Mouse (Mus musculus) heart, embryonic 14.5 days (tissue): ENCODE results near the gene Nadk. TPM values are rescaled to one million over a fixed set of nuclear protein-coding genes. Genes with fewer than 3 reads are reported as not detected.

Experiments
- ATAC-seq: fragments of 200-750 bp; cut with Nextera tagmentation; 2 replicates; pipeline ENCODE4 v1.8.0; 2017; ENCODE audit warnings: low read depth, moderate TSS enrichment; ENCODE audit not compliant: insufficient number of reproducible peaks, insufficient read depth, low FRiP score
- H3K27ac ChIP-seq, 2 experiments: fragments of 200-500 bp in 1 of 2; fragments of 300-500 bp in 1 of 2; sonication (generic) in 1 of 2; replicated peaks in 1 of 2; 2 replicates each; pipeline ENCODE4 v1.5.1; 2012 to 2014; ENCODE audit warnings: low read depth in 2 of 2, low read length in 2 of 2, control low read depth in 1 of 2, mild to moderate bottlenecking in 1 of 2, mixed read lengths in 1 of 2; ENCODE audit not compliant: control insufficient read depth in 1 of 2, insufficient read depth in 1 of 2
- H3K27me3 ChIP-seq: fragments of 300-500 bp; sonication (generic); 2 replicates; pipeline ENCODE4 v1.6.1; 2014; ENCODE audit warnings: mild to moderate bottlenecking, low read length, control low read depth; ENCODE audit not compliant: control insufficient read depth, insufficient read depth
- H3K36me3 ChIP-seq: fragments of 300-500 bp; sonication (generic); 2 replicates; pipeline ENCODE4 v1.6.1; 2014; ENCODE audit warnings: mild to moderate bottlenecking, control low read depth, low read length, mixed read lengths; ENCODE audit not compliant: control insufficient read depth, insufficient read depth
- H3K4me1 ChIP-seq, 2 experiments: fragments of 200-500 bp in 1 of 2; fragments of 300-500 bp in 1 of 2; sonication (generic) in 1 of 2; 2 replicates each; pipeline ENCODE4 v1.6.1; 2012 to 2014; ENCODE audit warnings: low read length in 2 of 2, control low read depth in 1 of 2, mixed read lengths in 1 of 2; ENCODE audit not compliant: control insufficient read depth in 2 of 2, insufficient read depth in 2 of 2
- H3K4me2 ChIP-seq: fragments of 300-500 bp; sonication (generic); 2 replicates; pipeline ENCODE4 v1.6.1; 2014; ENCODE audit warnings: mild to moderate bottlenecking, low read length
- H3K4me3 ChIP-seq, 2 experiments: fragments of 200-500 bp in 1 of 2; fragments of 300-500 bp in 1 of 2; sonication (generic) in 1 of 2; 2 replicates each; pipeline ENCODE4 v1.5.1; 2012 to 2014; ENCODE audit warnings: low read length in 2 of 2, mild to moderate bottlenecking in 2 of 2, control low read depth in 1 of 2, low read depth in 1 of 2, moderate library complexity in 1 of 2; ENCODE audit not compliant: control insufficient read depth in 1 of 2, insufficient read depth in 1 of 2
- H3K9ac ChIP-seq: fragments of 300-500 bp; sonication (generic); 2 replicates; pipeline ENCODE4 v1.6.1; 2014; ENCODE audit warnings: mild to moderate bottlenecking, low read length
- H3K9me3 ChIP-seq: fragments of 300-500 bp; sonication (generic); 2 replicates; pipeline ENCODE4 v1.6.1; 2016; ENCODE audit warnings: low read length, control low read depth; ENCODE audit not compliant: control insufficient read depth
- WGBS: fragments of 180-500 bp; shearing (Covaris S2); extraction: QIAGEN DNeasy Blood & Tissue Kit; methylation state at CpG from one replicate; pipeline ENCODE4 v1.1.7; 2014; 5-methylcytosine and 5-hydroxymethylcytosine counted together
- polyA plus RNA-seq: library from polyadenylated mRNA; unstranded; fragments of >200 nt; fragmentation: Nextera tagmentation; extraction: Ambion mirVana; gene quantifications from 2 replicates; pipeline ENCODE4 v1.2.1, GENCODE M21; 2014

Gene Nadk
- polyA plus RNA-seq, 1 experiment from 2014 or later: 51.4 TPM

DNA sequence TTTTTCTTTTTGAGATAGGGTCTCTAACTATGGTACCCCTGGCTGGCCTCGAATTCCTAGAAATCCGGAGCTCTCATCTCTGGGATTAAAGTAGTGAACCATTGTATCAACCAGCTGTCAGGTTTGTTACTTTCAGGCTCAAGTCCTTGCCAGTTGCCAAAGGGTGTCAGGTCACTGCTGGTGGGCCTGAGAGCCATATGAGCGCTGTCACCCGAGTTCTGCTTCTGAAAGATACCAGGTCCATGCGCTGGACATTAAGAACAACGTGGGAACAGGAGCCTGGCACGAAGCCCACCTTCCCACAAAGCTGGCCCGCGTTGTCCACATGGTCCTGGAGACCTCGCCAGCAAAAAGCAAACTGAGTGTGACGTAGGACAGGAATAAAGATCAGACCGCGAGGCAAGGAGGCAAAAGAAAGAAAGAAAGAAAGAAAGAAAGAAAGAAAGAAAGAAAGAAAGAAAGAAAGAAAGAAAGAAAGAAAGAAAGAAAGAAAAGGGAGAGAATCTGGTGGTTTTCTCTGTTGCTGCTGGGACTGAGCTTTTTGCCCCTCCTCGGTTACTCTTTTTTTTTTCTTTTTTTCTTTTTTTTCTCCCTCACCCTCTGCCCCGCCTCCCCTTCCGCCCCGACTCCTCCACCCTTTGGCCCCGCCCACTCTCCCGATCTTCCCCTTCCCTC, 684 bp downstream of the Nadk start:
- Histone ChIP-seq H3K4me2 (peak overlapping the region; percentile 94), H3K4me1 (peaks cover 29 to 54% of the 10 kb centered on the region in 2 experiments), H3K9ac (peak overlapping the region; percentile 64), H3K36me3 (peaks cover 44% of the 10 kb centered on the region), H3K9me3 (no peaks in the 10 kb centered on the region), H3K4me3 (peak overlapping the region; percentile 36 to 78), H3K27me3 (no peaks in the 10 kb centered on the region), H3K27ac (peak overlapping the region; percentile 78 to 92)
- 1% methylated on average over 19 of the region's 19 CpGs for WGBS
- ATAC-seq: peak; percentile 31

DNA sequence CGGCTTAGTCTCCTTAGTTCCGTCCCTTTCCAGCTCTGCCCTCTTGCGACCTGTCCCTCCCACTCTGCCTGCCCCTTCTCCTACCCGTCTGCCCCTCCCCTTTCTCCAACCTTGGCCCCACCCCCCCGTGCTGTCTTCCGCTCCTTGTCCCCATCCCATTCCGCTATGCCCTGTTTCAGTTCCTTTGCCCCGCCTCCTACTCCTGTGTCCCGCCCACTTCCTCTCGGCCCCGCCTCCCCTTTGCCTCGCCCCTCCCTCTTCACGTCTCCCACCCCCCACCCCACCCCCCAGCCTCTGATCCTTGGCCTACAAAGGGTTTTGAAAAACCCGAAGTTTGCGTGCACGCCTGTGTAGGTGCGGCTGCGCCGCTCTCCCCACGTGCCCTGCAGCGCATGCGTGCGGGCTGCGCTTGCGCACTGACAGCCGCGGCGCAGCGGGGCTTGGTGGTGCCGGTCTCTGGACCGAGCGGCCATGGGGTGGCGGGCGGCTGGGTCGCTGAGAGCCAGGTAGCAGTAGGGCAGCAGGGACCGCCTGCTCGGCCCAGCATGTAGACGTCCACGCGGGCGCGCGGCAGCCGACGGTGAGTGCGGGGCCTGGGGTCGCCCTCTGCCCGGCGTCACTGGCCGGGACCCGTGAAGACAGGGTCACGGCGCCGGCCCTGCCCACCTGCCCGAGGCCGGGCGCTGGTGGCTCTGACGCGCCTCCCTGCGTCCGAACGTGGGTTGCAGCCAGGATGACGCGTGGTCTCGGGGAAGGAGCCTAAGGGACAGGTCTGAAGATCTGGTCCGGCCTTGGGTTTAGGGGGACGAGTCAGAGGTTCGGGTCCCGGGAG, 1.4 kb downstream of the Nadk start:
- Histone ChIP-seq H3K9ac (peak overlapping the region; percentile 91), H3K27ac (peak overlapping the region; percentile 92 to 94), H3K36me3 (peaks cover 36% of the 10 kb centered on the region), H3K4me2 (peak overlapping the region; percentile 94), H3K27me3 (no peaks in the 10 kb centered on the region), H3K9me3 (no peaks in the 10 kb centered on the region), H3K4me3 (peak overlapping the region; percentile 78 to 93), H3K4me1 (peaks cover 29 to 54% of the 10 kb centered on the region in 2 experiments)
- WGBS: under 1% methylated on average over 69 of the region's 69 CpGs
- ATAC-seq: peak; percentile 94

DNA sequence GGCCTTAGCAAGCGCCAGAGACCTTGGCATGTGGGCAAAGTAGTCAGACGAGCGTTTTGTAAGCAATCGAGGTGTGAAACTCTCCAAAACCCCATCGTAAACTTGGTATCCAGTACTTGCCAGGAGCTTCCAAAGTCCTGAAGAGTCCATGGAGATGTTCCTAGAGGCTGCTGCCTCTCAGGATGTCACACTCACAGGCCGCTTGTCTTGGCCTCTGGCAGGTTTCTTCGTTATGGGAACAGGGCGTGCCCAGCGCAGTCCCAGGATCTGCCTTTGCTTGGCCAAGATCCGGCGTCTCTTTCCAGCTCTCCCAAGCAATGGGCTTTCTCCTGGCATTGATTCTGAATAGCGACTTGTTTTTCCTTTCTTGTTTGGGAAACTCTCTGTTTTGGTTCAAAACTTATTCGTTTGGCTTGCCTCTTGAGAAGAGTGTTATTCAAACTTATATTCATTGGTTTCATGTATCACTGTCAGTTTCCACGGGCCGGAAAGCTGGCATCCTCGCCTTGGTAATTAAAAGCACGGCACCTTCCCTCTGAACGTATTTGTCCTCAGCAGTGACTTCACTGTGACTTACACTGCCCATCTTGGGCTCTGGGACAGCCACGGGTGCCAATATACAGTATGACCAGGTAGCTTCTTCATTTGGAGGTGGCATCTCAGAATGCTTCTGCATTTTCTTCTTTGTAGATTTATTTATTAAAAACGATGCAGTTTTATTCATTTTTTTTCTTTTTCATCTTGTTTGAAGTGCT, 2.3 kb downstream of the Nadk start:
- H3K9me3 ChIP-seq: no peaks in the 10 kb centered on the region
- no peaks in the 10 kb centered on the region for H3K27me3 ChIP-seq

DNA sequence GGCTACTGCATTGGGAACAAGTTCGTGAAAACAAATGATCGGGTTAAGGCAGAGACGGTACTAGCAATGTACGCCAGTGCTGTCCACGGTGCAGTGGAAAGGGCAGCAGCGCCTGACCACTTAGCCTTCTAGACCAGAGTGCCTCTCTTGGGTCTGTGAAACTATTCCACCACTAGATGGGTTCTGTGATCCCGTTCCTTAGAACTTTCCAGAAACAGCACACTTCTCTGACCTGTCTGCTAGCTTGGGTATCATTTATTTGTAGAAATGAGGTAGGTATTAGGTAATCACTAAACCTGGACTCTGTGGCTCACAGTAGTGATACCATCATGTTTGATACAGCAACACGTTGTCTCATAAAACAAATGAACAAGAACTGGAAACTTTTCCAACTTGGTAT, 4.4 kb downstream of the Nadk start:
- Histone ChIP-seq H3K27me3 (no peaks in the 10 kb centered on the region), H3K9ac (no peak overlapping the region), H3K9me3 (no peaks in the 10 kb centered on the region), H3K4me1 (peaks cover 18 to 32% of the 10 kb centered on the region in 2 experiments), H3K36me3 (0 out of 2 replicates have a peak, but pooled peaks cover 9% of the 10 kb centered on the region), H3K4me3 (no peak overlapping the region), H3K4me2 (no peak overlapping the region), H3K27ac (no peak overlapping the region)
- WGBS: 52% methylated on average over 8 of the region's 8 CpGs
- ATAC-seq: no peak

More for the DNA sequence above, 2.3 kb downstream of the Nadk start:
- Histone ChIP-seq H3K36me3 (peaks cover 28% of the 10 kb centered on the region), H3K4me1 (peaks cover 29 to 51% of the 10 kb centered on the region in 2 experiments), H3K4me3 (peak overlapping the region; percentile 78 to 93), H3K4me2 (peak overlapping the region; percentile 94), H3K27ac (peak overlapping the region; percentile 92 to 94), H3K9ac (peak overlapping the region; percentile 91)
- WGBS: 15% methylated on average over 20 of the region's 20 CpGs
- no peak for ATAC-seq

DNA sequence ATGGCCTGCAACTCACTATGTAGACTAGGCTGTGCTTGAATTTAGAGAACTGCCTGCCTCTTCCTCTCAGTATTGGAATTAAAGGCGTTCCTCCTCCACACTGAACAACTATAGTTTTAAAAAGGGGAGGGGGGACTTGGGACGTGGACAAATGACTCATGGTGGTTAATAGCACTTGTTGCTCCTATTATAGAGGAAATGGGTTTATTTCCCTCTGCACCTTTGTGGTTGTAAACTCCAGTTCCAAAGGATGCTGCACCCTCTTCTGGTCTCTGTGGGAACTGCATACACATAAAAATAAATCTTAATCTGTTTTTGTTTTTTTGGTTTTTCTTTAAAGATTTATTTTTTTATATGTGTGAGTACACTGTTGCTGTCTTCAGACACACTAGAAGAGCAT, 6.0 kb downstream of the Nadk start:
- Histone ChIP-seq H3K4me1 (peaks cover 5 to 21% of the 10 kb centered on the region in 2 experiments), H3K9me3 (no peaks in the 10 kb centered on the region), H3K4me3 (no peak overlapping the region), H3K4me2 (no peak overlapping the region), H3K9ac (no peak overlapping the region), H3K36me3 (0 out of 2 replicates have a peak, but pooled peaks cover 9% of the 10 kb centered on the region), H3K27me3 (no peaks in the 10 kb centered on the region), H3K27ac (no peak overlapping the region)
- ATAC-seq: no peak
- 42% methylated on average over 2 of the region's 2 CpGs for WGBS

DNA sequence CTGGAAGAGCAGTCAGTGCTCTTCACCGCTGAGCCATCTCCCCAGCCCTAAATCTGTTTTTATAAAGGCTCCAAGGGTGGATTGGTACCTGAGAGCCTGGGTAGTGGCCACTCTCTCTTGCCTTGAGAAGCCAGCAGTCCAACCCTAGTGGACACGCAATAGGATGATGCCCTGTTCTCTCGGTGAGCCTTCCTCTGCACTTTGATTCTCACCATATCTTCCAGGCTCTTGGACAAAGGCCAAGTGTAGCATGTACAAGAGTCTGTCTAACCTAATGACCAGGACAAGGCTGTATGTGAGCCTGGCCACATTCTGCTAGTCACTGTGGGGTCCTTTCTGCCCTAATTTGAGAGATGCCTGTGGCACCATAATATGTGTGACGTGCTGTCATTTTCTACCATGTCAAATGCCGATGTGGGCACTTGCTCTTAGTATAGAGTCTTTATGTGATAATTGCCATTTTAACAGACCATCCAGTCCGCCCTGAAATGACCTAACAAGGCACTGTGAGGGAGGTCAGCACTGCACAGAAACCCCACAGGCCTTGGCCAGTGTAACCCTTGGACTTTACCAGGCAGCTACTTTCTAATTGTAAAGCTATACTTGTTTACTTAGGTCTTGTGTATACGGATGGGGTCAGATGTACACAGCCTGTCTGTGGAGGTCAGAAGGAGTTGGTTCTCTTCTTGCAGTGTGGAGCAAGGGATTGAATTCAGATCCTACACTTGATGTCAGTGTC, 6.6 kb downstream of the Nadk start:
- ATAC-seq: no peak
- Histone ChIP-seq H3K9ac (no peak overlapping the region), H3K36me3 (0 out of 2 replicates have a peak, but pooled peaks cover 9% of the 10 kb centered on the region), H3K27me3 (no peaks in the 10 kb centered on the region), H3K9me3 (no peaks in the 10 kb centered on the region), H3K27ac (no peak overlapping the region), H3K4me1 (peaks cover 5 to 21% of the 10 kb centered on the region in 2 experiments), H3K4me3 (no peak overlapping the region), H3K4me2 (no peak overlapping the region)
- WGBS: 79% methylated on average over 7 of the region's 7 CpGs

DNA sequence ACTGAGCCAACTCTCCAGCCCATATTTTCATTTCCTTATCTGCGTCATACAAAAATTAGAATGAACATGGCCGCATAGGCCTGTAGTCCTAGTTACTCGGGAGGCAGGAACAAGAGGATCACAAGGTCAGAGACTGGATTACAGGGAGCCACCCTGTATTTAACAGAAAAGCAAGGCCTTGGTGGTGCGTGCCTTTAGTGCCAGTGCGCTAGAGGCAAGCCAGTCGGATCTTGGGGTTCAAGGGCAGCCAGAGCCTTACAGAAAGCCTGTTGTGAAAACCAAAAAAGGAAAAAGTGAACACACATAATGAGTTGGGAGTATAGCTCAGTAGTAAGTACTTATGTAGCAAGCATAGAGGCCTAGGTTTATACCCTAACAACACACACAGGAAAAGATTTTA, 7.6 kb downstream of the Nadk start:
- no peak overlapping the region for H3K9ac ChIP-seq
- no peaks in the 10 kb centered on the region for H3K27me3 ChIP-seq
- H3K36me3 ChIP-seq: 0 out of 2 replicates have a peak, but pooled peaks cover 9% of the 10 kb centered on the region
- H3K4me3 ChIP-seq: no peak overlapping the region
- no peak overlapping the region for H3K4me2 ChIP-seq
- no peak overlapping the region for H3K27ac ChIP-seq
- 91% methylated on average over 6 of the region's 6 CpGs for WGBS
- ATAC-seq: no peak
- peaks cover 0 to 14% of the 10 kb centered on the region in 2 experiments; a peak in 2 of 4 replicates for H3K4me1 ChIP-seq
- H3K9me3 ChIP-seq: no peaks in the 10 kb centered on the region
